In genomic region chr1:61302570-61303071, GRCm38 (mm10) we compare ENCODE assay signal across 14 mouse cellular contexts.
DNase-seq lines count a peak whose midpoint lies in the region; ATAC-seq lines count a peak whose summit lies in the region.
"Had no signal": no experiment of that assay in that cellular context is flagged by ENCODE, and none has a peak within 500 bp of the region (broad histone marks: within the 10 kb centered on the region; RNA-seq: fewer than 3 reads in every experiment).

No protein-coding gene starts in this region.

- H3K9ac ChIP-seq in limb, embryonic 13.5 days: no peak overlapping the region
- no peak overlapping the region for H3K9ac ChIP-seq in neural tube, embryonic 14.5 days (replicated peaks; ENCODE audit: low read depth, low read length)
- H3K9ac ChIP-seq: embryonic facial prominence, embryonic 12.5 days; heart, embryonic 13.5 days; intestine, embryonic 15.5 days; liver, postnatal 0 days had no signal

- 31% methylated on average over 8 of the region's 8 CpGs for WGBS in limb, embryonic 13.5 days
- WGBS in neural tube, embryonic 14.5 days: 13% methylated on average over 8 of the region's 8 CpGs

- H3K4me1 ChIP-seq in limb, embryonic 13.5 days: peaks cover 48% of the 10 kb centered on the region
- H3K4me1 ChIP-seq in neural tube, embryonic 14.5 days (ENCODE audit: control insufficient read depth, insufficient read depth, low read length): peaks cover 31% of the 10 kb centered on the region
- H3K4me1 ChIP-seq: intestine, embryonic 15.5 days had no signal

- H3K36me3 ChIP-seq in limb, embryonic 13.5 days: no peaks in the 10 kb centered on the region
- no peaks in the 10 kb centered on the region for H3K36me3 ChIP-seq in neural tube, embryonic 14.5 days (ENCODE audit: control insufficient read depth, insufficient read depth, low read length)
- H3K36me3 ChIP-seq: embryonic facial prominence, embryonic 12.5 days; heart, embryonic 13.5 days; intestine, embryonic 15.5 days had no signal

- DNase-seq in layer of hippocampus, adult 9-11 months: peak; percentile 31
- DNase-seq in layer of hippocampus, postnatal 36 days: no peak
- DNase-seq in forelimb bud, embryonic 11.5 days (ENCODE audit: low read depth, low spot score): peak; percentile 59
- no peak for DNase-seq in left cerebral cortex, postnatal 25 days (ENCODE audit: low spot score in 2 of 2)
- DNase-seq in gastrocnemius, postnatal 14 days: no peak
- DNase-seq in adrenal gland, adult 2 months: no peak
- DNase-seq: cerebellum, adult 11 months; liver, postnatal 0 days had no signal

- ATAC-seq in limb, embryonic 13.5 days (ENCODE audit: low FRiP score, low read depth): no peak
- peak; percentile 62; the same call in 1 of the 2 replicates for ATAC-seq in neural tube, embryonic 14.5 days (ENCODE audit: low read depth)
- ATAC-seq: intestine, embryonic 15.5 days; liver, postnatal 0 days had no signal

- H3K4me2 ChIP-seq in limb, embryonic 13.5 days (replicated peaks): no peak overlapping the region
- no peak overlapping the region for H3K4me2 ChIP-seq in neural tube, embryonic 14.5 days (ENCODE audit: low read depth, low read length)
- H3K4me2 ChIP-seq: embryonic facial prominence, embryonic 12.5 days; heart, embryonic 13.5 days; intestine, embryonic 15.5 days had no signal

- H3K27ac ChIP-seq in limb, embryonic 13.5 days: peak overlapping the region; percentile 2; the same call in 1 of the 2 replicates
- no peak overlapping the region for H3K27ac ChIP-seq in neural tube, embryonic 14.5 days (ENCODE audit: low read depth, low read length)
- H3K27ac ChIP-seq: embryonic facial prominence, embryonic 12.5 days; heart, embryonic 13.5 days; intestine, embryonic 15.5 days; macrophage had no signal

- no peaks in the 10 kb centered on the region for H3K9me3 ChIP-seq in limb, embryonic 13.5 days
- H3K9me3 ChIP-seq in neural tube, embryonic 14.5 days (ENCODE audit: control insufficient read depth, low read length): no peaks in the 10 kb centered on the region
- H3K9me3 ChIP-seq: embryonic facial prominence, embryonic 12.5 days; heart, embryonic 13.5 days; intestine, embryonic 15.5 days had no signal

- intact Hi-C loops in left cerebral cortex, postnatal 25 days (cut with DNase I): no loop called here
- intact Hi-C loops in gastrocnemius, postnatal 14 days (cut with DNase I; ENCODE audit: low total_unique reads): no loop called here

- H3K4me3 ChIP-seq in limb, embryonic 13.5 days: no peak overlapping the region
- no peak overlapping the region for H3K4me3 ChIP-seq in neural tube, embryonic 14.5 days (ENCODE audit: low read depth, low read length)
- H3K4me3 ChIP-seq: embryonic facial prominence, embryonic 12.5 days; heart, embryonic 13.5 days; intestine, embryonic 15.5 days had no signal

- H3K27me3 ChIP-seq in limb, embryonic 13.5 days: peaks cover 32% of the 10 kb centered on the region
- no peaks in the 10 kb centered on the region for H3K27me3 ChIP-seq in neural tube, embryonic 14.5 days (ENCODE audit: control insufficient read depth, insufficient read depth, low read length)
- H3K27me3 ChIP-seq: embryonic facial prominence, embryonic 12.5 days; intestine, embryonic 15.5 days had no signal

Comparison
In these comparisons a context has a peak if more than half of its experiments do, and no peak if none do; other contexts are left out.
1. DNase-seq: peak in layer of hippocampus, adult 9-11 months (single experiment) and forelimb bud, embryonic 11.5 days (single experiment); none in layer of hippocampus, postnatal 36 days (0 of 2), left cerebral cortex, postnatal 25 days (0 of 2), gastrocnemius, postnatal 14 days (single experiment) and adrenal gland, adult 2 months (single experiment).